Mouse (Mus musculus) liver, adult 2 months (tissue): ENCODE measurements around the gene Plekhg1.

ENCODE experiments used
- CTCF ChIP-seq: fragments of 200-500 bp; IDR thresholded peaks from 2 replicates; pipeline ENCODE4 v1.5.1; 2011; ENCODE audit warnings: low read depth, low read length, control low read depth
- POLR2A ChIP-seq: fragments of 200-500 bp; IDR thresholded peaks from 2 replicates; pipeline ENCODE4 v1.6.1; 2011; ENCODE audit warnings: low read length, control low read depth; ENCODE audit not compliant: insufficient read depth; ENCODE audit errors: extremely low read depth

GRCm38 (mm10) chr10:3995277-3995676 is 255.1 kb downstream of the Plekhg1 start:
- TF ChIP-seq POLR2A, result no peak
- TF ChIP-seq CTCF, result peak; percentile 31; the same call in 1 of the 2 replicates
